Mouse (Mus musculus): Measurements from ENCODE around the gene Supt16.

Gene Supt16

DNA sequence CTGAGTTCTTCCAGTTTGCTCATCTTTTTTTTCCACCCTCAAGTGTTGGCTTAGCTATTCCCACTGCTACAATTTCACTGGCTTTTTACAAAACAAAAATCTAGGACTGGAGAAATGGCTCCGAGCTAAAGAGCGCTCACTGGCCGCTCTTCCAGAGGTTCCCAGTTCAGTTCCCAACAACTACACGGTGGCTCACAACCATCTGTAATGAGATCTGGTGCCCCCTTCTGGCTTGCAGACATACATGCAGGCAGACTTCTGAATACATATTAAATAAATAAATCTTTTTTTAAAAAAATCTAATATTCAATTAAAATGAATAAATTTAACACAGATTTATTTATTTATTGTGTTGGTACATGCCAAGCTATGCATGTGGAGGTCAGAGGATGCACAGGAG lies 50.7 kb downstream of the Supt16 start:
- DNase-seq (ENCODE audit: extremely low spot score) = no peak

DNA sequence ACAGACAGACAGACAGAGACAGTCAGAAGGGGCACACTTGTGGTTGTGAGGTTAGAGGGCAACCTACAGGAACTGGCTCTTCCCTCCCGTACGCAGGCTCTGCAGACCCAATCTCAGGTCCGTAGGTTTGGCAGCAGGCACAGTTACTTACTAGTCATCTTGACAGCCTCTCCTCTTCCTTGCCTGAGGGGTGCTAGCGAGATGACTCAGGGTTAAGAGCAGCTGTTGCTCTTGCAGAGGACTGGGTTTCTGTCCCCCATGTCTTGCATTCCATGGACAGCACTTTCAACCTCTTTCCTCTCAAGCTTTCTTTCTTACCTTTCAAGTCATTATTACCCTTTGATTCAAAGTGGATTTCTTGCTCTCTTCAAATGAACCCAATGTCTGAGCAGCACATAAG lies 53.1 kb downstream of the Supt16 start:
- no peak for DNase-seq (ENCODE audit: extremely low spot score)

DNA sequence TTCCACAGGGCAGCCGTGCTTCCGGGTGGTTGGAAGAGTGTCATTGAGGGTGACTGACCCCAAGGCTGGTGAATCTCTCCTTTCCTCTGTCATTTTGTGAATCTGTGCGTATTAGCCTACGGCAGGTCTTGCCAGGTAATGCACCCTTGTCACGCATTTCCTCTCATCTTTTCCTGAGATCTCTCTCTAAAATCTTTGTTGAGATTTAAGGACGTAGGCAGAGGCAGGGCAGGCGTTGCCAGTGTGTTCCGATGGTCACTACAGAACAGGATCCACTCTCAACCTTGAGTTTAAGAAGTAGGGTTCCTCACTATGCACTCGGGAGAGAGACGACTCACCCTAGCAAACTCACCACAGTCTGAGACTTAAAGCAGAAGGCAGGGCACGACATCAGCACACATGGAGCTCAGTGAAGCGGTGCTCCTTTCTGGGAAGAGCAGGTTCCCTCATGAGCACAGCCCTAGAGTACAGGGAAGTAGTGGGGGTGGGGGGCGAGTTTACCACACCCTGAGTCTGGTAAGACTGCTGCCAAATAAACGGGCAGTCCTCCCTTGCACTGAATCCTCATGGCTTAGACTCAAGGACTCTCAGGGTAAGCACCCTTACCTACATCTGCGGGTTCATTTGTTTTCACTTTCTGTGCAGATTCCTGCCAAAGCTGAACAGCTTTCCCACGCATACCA lies 55.6 kb downstream of the Supt16 start:
- DNase-seq (ENCODE audit: extremely low spot score) = no peak

DNA sequence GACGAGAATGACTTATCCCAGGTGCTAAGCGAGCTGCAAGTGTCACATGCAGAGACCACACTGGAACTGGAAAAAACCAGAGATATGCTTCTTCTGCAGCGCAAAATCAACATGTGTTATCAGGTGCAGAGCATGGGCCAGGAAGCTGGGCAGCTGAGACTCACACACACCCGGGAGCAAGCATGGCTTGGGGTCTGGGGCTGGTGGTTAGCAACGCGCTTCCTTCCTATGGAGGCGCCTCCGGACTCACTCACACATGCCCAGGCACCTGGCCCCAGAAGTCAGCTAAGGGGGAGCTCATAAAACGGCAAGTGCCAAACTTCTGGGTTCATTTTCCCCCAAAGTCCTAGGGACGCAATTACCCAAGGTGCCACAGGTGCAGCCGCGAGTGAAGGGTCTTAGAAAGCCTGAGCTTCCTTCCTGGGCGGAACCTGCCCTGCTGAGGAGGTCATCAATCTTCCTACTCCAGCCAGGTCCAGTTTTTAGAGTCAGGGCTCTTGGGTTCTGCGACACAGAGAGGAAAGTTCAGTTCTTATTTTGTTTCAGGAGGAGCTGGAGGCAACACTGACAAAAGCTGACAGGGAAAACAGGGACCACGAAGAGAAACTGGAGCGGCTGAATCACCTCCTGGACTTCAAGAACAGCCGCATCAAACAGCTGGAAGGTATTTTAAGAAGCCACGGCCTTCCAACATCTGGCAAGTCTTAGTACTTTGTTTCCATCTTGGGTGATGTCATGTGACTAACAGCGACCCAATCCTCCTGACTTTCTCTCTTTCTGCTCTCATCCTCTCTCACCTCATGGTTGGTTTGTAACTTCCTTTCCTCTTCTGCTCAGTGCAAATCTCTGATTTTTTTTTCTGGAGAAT lies 56.4 kb downstream of the Supt16 start:
- DNase-seq (ENCODE audit: extremely low spot score) = no peak

DNA sequence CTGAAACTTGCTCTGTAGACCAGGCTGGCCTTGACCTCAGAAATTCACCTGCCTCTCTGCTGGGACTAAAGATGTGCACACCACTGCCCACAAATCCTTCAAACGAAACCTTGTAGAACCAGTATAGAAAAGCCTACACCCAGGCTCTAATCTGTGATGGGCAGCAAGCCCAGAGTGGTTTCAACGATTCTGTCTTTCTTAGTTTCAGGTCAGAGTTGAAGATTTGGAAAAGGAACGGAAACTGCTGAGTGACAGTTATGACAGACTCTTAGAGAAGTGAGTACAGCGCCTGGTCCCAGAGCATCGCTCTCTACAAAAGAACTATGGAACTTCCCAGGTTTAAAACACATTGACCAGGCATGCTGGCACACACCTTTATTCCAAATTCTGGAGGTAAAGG lies 63.6 kb downstream of the Supt16 start:
- no peak for DNase-seq (ENCODE audit: extremely low spot score)

DNA sequence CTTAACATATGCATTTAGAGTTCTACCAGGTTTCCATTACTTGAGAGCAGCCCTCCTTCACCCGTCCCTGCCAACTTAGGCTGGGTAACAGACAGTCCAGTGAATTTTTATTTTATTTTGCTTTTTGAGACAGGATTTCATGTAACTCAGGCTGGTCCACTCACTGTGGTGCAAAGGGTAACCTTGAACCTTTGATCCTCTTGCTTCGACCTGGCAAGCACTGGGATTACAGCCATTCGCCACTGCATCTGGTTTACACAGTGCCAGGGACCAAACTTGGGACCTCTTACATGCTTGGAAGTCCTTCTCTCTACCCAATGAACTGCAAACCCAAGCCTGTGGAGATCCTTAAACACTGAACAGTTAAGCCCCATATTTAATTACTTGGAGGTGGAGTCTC lies 72.6 kb downstream of the Supt16 start:
- DNase-seq (ENCODE audit: extremely low spot score) = no peak

DNA sequence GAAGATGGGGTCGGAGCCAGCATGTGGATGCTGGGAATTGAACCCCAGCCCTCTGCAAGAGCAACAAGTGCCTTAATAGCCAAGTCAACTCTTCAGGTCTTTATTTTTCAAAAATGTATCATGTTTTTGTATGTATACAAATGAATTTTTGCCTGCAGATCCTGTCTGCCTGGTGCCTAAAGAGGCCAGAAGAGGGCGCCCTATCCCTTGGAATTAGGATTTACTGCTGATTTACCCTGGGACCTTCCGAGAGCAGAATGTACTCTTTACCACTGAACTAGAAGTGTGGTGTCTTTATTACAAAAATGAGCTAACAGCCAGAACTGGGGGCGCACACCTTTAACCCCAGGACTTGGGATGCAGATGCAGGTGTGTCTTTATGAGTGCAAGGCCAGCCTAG lies 73.3 kb downstream of the Supt16 start:
- peak; percentile 65 for DNase-seq (ENCODE audit: extremely low spot score)

DNA sequence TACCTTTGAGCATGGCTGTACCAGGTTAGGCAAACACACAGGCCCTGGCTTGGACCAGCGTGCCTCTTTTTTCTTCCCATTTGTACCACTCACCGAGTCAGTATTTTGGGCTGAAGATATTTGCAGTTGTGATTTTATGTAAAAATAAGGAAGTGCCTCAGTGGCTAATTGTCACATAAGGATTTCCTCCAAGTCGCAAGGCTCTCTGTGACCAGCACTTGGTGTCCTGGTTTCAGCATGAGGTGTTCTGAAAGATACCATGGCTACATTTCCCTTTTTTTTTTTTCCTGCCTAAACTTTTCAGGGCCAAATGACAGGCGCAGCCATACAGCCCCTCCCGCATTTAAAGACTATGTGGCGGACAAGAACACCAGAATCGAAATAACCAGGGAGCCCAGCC lies 77.0 kb downstream of the Supt16 start:
- no peak for DNase-seq (ENCODE audit: extremely low spot score)

DNA sequence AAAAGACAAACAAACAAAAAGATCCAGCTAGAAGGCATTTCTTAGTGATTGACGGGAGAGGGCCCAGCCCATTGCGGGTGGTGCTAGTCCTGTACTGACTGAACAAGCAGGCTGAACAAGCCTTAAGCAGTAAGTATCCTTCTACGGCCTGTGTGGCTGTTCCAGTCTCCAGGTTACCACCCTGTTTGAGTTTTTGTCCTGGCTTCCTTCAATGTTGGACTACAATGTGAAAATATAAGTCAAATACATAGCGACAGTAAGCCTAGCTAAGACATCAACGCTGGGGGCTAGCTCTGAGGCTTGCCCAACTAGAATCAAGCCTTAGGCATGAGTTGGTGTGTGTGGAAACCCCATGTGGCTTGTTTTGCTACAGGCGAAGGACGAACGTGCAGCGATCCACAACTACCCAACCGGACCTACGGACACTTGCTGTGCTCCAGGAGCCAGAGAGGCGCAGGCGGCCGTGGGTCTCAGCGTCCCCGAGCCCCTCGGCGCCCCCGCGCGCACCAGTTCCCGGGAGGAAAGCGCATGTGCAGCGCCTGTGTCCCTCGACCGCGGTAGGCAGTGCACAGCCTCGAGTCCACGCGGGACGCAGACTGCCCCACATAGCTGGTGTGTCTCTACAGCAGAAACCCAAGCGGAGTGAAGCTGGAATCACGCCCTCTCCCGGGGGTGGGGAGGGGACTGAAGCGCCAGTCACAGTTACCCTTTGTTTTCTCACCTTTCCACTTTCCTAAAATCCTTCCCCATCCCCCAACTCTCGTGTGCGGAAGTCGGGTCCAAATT lies 78.2 kb downstream of the Supt16 start:
- DNase-seq (ENCODE audit: extremely low spot score) = peak; percentile 81

DNA sequence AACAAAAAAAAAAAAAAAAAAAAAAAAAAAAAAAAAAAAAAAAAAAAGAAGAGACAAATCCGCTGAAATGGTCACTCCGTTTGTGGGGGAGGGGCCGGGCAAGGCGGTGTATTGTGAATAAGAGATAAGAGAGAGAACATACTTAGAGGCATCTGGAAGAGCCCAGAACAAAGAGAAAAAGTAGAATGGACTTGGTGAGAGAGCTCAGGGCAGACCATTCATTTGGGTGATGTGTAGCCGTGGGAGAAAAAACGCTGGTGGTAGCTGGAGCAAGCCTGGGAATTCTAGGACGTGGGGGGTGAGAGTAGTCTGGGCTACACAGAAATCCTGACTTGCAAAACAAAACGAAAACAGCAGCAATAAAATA lies 78.8 kb downstream of the Supt16 start:
- no peak for DNase-seq (ENCODE audit: extremely low spot score)

DNA sequence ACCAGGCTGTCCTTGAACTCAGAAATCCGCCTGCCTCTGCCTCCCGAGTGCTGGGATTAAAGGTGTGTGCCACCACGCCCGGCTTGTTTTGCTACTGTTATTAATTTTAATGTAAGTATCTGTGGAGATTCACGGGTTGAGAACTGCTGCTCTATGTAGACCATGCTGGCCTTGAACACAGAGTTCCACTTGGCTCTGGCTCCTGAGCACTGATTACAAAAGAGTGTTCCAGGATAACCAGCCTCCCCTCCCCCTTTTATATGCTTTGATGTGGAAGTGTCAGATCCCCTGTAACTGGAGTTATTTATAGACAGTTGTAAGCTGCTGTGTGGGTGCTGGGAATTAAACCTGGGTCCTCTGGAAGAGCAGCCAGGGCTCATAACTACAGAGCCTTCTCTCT lies 80.0 kb downstream of the Supt16 start:
- DNase-seq (ENCODE audit: extremely low spot score) = no peak

DNA sequence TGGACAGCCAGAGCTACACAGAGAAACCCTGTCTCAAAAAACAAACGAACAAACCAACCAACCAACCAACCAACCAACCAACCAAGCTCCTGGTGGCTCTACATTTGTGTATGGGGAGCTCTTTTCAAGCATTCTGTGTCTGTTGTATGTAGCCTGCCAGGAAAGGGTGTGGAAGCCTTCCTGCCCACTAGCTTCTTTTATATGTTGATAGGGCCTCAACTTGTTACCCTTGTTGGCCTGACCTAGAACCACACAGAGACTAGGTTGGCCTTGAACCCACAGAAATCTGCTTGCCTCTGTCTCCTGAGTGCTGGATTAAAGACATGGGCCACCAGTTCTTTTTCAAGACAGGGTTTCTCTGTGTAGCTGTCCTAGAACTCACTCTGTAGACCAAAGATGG lies 83.1 kb downstream of the Supt16 start:
- DNase-seq (ENCODE audit: extremely low spot score) = no peak
